Mouse (Mus musculus): ENCODE results near the gene Tmprss6. TPM values are rescaled to one million over a fixed set of nuclear protein-coding genes. Genes with fewer than 3 reads are reported as not detected.

Tmprss6 gene
- polyA plus RNA-seq, 1 experiment from 2014 or later, result 0.78 TPM

DNA sequence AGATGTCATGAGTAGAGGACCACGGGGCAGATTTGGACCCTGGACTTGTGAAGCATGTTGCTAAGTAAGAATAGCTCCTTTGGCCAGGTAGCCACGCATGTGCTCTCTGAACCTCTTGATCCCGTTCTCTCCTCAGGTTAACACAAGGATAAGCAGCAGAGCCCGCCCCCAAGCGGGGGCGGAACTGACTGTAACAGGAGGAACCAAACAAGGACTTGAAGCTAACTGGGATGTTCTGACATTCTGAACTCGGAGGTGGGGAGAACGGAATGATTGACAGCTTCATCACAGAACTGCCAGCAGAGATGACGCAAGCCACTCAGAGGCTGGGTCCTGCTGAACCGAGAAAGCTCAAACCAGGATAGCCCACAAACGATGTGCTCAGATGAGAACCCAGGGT is 43.9 kb downstream of the Tmprss6 start:
- WGBS, result 29% methylated on average over 11 of the region's 11 CpGs
- Histone ChIP-seq H3K9ac (replicated peaks; ENCODE audit: low read depth, low read length) (no peak overlapping the region), H3K4me1 (ENCODE audit: control insufficient read depth, insufficient read depth, low read length) (peaks cover 3% of the 10 kb centered on the region), H3K4me2 (ENCODE audit: low read depth, low read length) (no peak overlapping the region), H3K9me3 (ENCODE audit: control insufficient read depth, low read length) (no peaks in the 10 kb centered on the region), H3K36me3 (ENCODE audit: control insufficient read depth, insufficient read depth, low read length) (no peaks in the 10 kb centered on the region), H3K27me3 (ENCODE audit: control insufficient read depth, insufficient read depth, low read length) (no peaks in the 10 kb centered on the region), H3K4me3 (ENCODE audit: low read depth, low read length) (no peak overlapping the region), H3K27ac (ENCODE audit: low read depth, low read length) (no peak overlapping the region)
- ATAC-seq (ENCODE audit: low read depth), result no peak

DNA sequence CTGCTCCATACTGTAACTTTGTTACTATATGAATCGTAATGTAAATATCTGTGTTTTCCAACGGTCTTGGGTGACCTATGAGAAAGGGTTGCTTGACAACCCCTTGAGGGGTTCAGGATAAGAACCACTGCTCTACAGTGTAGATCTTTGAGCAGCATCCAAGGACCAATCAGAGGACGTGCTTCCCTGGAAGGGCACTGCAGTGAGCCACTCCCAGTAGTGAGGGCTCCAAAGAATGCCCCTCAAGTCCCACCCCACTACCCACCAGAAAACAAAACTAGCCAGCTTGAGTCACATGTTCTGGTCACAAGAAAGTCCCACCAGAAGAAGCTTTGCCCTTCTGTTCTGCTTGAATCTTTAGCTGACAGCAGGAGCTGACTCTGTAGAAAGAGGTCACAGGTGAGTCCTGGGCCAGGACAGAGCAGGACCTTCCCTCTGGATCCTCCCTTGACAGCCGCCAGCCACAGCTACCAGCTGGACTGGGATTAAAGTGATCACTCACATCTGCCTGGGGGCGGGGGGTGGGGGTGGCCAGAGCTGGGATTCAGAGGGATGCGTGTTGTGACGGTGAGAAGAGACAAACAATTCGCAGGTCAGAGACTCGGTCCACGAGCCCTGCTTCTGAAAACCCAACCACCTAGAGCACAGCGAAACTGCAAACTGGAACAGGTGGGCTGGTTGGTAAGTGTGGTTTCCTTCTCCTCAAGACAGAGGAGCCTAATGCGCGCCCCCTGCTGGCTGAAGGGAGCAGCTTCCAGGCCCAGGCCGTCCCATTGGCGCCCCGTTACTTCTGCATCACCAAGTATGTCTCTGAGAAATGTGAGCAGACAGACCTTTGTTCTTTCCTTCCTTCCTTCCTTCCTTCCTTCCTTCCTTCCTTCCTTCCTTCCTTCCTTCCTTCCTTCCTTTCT is 46.1 kb downstream of the Tmprss6 start:
- no peaks in the 10 kb centered on the region for H3K27me3 ChIP-seq (ENCODE audit: control insufficient read depth, insufficient read depth, low read length)
- no peak overlapping the region for H3K27ac ChIP-seq (ENCODE audit: low read depth, low read length)
- no peak overlapping the region for H3K9ac ChIP-seq (replicated peaks; ENCODE audit: low read depth, low read length)
- H3K36me3 ChIP-seq (ENCODE audit: control insufficient read depth, insufficient read depth, low read length), result no peaks in the 10 kb centered on the region
- no peaks in the 10 kb centered on the region for H3K4me1 ChIP-seq (ENCODE audit: control insufficient read depth, insufficient read depth, low read length)
- ATAC-seq (ENCODE audit: low read depth), result peak; percentile 68; the same call in 1 of the 2 replicates
- no peak overlapping the region for H3K4me2 ChIP-seq (ENCODE audit: low read depth, low read length)
- WGBS, result 20% methylated on average over 16 of the region's 16 CpGs
- H3K9me3 ChIP-seq (ENCODE audit: control insufficient read depth, low read length), result no peaks in the 10 kb centered on the region
- H3K4me3 ChIP-seq (ENCODE audit: low read depth, low read length), result no peak overlapping the region

- Histone ChIP-seq H3K9ac (replicated peaks; ENCODE audit: low read depth, low read length) (no peak overlapping the region), H3K4me1 (ENCODE audit: control insufficient read depth, insufficient read depth, low read length) (no peaks in the 10 kb centered on the region), H3K27ac (ENCODE audit: low read depth, low read length) (no peak overlapping the region), H3K36me3 (ENCODE audit: control insufficient read depth, insufficient read depth, low read length) (no peaks in the 10 kb centered on the region), H3K4me2 (ENCODE audit: low read depth, low read length) (no peak overlapping the region), H3K27me3 (ENCODE audit: control insufficient read depth, insufficient read depth, low read length) (no peaks in the 10 kb centered on the region), H3K9me3 (ENCODE audit: control insufficient read depth, low read length) (no peaks in the 10 kb centered on the region), H3K4me3 (ENCODE audit: low read depth, low read length) (no peak overlapping the region)
- no peak for ATAC-seq (ENCODE audit: low read depth)
- WGBS, result 82% methylated on average over 13 of the region's 13 CpGs
Measured at GRCm38 (mm10) chr15:78420395-78420794, 48.0 kb downstream of the Tmprss6 start.

DNA sequence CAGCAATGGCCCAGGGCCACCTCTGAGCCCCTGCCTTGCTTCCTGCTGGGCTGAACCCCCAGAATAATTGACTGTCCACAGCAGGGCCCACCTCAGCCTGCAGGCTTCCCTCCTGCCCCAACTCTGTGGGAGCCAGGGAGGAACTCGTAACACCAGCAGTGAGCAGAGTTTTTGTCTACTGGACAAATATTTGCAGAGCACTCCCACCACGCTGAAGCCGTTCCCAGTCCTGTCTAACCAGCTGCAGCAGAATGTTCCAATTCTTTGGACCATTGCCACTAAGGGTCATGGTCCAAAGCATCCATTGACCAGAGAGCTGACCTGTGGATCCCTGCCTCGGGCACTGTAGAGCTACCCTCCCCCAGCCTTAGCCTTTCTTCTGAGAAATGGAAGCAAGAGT is 51.5 kb downstream of the Tmprss6 start:
- Histone ChIP-seq H3K4me2 (ENCODE audit: low read depth, low read length) (no peak overlapping the region), H3K36me3 (ENCODE audit: control insufficient read depth, insufficient read depth, low read length) (no peaks in the 10 kb centered on the region), H3K27ac (ENCODE audit: low read depth, low read length) (no peak overlapping the region), H3K4me3 (ENCODE audit: low read depth, low read length) (no peak overlapping the region), H3K9ac (replicated peaks; ENCODE audit: low read depth, low read length) (no peak overlapping the region), H3K9me3 (ENCODE audit: control insufficient read depth, low read length) (no peaks in the 10 kb centered on the region), H3K4me1 (ENCODE audit: control insufficient read depth, insufficient read depth, low read length) (no peaks in the 10 kb centered on the region), H3K27me3 (ENCODE audit: control insufficient read depth, insufficient read depth, low read length) (no peaks in the 10 kb centered on the region)
- ATAC-seq (ENCODE audit: low read depth), result no peak
- 36% methylated on average over 4 of the region's 4 CpGs for WGBS

- Histone ChIP-seq H3K4me1 (ENCODE audit: control insufficient read depth, insufficient read depth, low read length) (peaks cover 7% of the 10 kb centered on the region; the same call in 1 of the 2 replicates), H3K4me3 (ENCODE audit: low read depth, low read length) (no peak overlapping the region), H3K9ac (replicated peaks; ENCODE audit: low read depth, low read length) (no peak overlapping the region), H3K9me3 (ENCODE audit: control insufficient read depth, low read length) (no peaks in the 10 kb centered on the region), H3K27ac (ENCODE audit: low read depth, low read length) (no peak overlapping the region), H3K4me2 (ENCODE audit: low read depth, low read length) (no peak overlapping the region), H3K27me3 (ENCODE audit: control insufficient read depth, insufficient read depth, low read length) (peaks cover 12% of the 10 kb centered on the region), H3K36me3 (ENCODE audit: control insufficient read depth, insufficient read depth, low read length) (no peaks in the 10 kb centered on the region)
- 90% methylated on average over 8 of the region's 8 CpGs for WGBS
- ATAC-seq (ENCODE audit: low read depth), result no peak
Measured at GRCm38 (mm10) chr15:78414157-78414556, 54.3 kb downstream of the Tmprss6 start.

DNA sequence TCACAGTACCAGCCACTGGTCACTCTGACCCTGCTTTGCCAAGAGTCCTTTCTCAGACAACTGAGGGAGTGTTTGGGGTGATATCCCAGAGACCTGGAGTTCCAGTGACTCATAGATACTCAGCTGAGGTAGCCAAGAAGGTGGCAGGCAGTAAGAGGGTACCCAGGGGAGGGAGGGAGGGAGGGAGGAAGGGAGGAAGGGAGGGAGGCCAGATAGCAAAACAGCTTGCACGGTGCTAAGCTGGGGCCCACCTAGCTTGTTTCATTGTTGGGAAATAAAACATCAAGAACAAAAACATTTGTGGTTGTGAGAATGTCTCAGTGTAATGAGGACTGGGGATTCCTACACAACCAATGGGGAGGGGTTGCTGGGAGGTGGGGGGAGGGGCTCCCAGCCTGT is 54.7 kb downstream of the Tmprss6 start:
- Histone ChIP-seq H3K9ac (replicated peaks; ENCODE audit: low read depth, low read length) (no peak overlapping the region), H3K9me3 (ENCODE audit: control insufficient read depth, low read length) (no peaks in the 10 kb centered on the region), H3K4me3 (ENCODE audit: low read depth, low read length) (no peak overlapping the region), H3K36me3 (ENCODE audit: control insufficient read depth, insufficient read depth, low read length) (no peaks in the 10 kb centered on the region), H3K27ac (ENCODE audit: low read depth, low read length) (no peak overlapping the region), H3K4me1 (ENCODE audit: control insufficient read depth, insufficient read depth, low read length) (peaks cover 7% of the 10 kb centered on the region; the same call in 1 of the 2 replicates), H3K4me2 (ENCODE audit: low read depth, low read length) (no peak overlapping the region), H3K27me3 (ENCODE audit: control insufficient read depth, insufficient read depth, low read length) (peaks cover 16% of the 10 kb centered on the region)
- WGBS, result 56% methylated on average over 1 of the region's 1 CpGs
- ATAC-seq (ENCODE audit: low read depth), result no peak

DNA sequence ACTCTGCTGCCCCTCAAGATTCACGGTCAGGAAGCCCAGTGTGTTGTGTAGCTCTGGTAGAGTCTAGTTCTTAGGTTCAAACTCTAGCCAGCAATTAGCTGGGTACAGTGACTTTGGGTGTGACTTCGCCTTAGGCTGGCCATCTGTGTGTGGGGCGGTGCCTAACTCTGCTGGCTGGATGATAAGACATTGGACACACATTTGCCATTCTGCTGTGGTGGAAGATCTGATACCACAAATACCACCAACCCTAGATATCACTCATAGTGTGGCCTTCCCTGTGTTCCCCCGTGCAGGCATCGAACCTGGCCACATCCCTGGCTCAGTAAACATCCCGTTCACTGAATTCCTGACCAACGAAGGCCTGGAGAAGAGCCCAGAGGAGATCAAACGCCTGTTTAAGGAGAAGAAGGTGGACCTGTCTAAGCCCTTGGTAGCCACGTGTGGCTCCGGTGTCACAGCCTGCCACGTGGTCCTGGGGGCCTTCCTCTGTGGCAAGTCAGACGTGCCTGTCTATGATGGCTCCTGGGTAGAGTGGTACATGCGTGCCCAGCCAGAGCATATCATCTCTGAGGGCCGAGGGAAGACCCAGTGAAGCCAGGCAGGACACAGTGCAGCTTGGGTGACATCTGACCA is 55.2 kb downstream of the Tmprss6 start:
- H3K9me3 ChIP-seq (ENCODE audit: control insufficient read depth, low read length), result no peaks in the 10 kb centered on the region
- no peaks in the 10 kb centered on the region for H3K36me3 ChIP-seq (ENCODE audit: control insufficient read depth, insufficient read depth, low read length)
- no peak overlapping the region for H3K9ac ChIP-seq (replicated peaks; ENCODE audit: low read depth, low read length)
- no peak overlapping the region for H3K27ac ChIP-seq (ENCODE audit: low read depth, low read length)
- H3K4me3 ChIP-seq (ENCODE audit: low read depth, low read length), result no peak overlapping the region
- no peak overlapping the region for H3K4me2 ChIP-seq (ENCODE audit: low read depth, low read length)
- ATAC-seq (ENCODE audit: low read depth), result no peak
- H3K27me3 ChIP-seq (ENCODE audit: control insufficient read depth, insufficient read depth, low read length), result peaks cover 18% of the 10 kb centered on the region
- WGBS, result 93% methylated on average over 14 of the region's 14 CpGs
- H3K4me1 ChIP-seq (ENCODE audit: control insufficient read depth, insufficient read depth, low read length), result peaks cover 7% of the 10 kb centered on the region; the same call in 1 of the 2 replicates

DNA sequence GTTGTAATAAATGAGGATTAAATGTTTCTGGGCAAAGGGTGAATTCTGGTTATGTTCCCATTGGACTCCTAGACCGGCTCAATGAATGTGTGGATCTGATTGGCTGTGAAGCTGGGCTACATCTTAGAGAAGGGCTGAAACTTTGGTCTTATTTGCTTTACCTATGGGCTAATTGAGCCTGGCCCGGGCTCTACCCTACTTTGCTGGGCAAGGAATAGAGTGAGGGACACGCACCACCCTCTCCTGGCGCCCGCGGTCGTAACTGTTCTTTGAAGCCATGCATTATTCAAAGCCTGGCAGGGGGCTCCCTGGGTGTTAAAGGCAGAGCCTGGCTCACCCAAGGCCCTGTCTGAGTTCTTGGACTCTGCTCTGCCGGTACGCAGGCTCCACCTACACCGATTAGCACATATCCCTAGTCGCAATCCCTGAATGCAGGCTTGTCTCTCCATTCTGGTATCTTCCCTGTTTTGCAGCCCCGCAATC is 58.8 kb downstream of the Tmprss6 start:
- Histone ChIP-seq H3K9me3 (ENCODE audit: control insufficient read depth, low read length) (no peaks in the 10 kb centered on the region), H3K9ac (replicated peaks; ENCODE audit: low read depth, low read length) (peak overlapping the region; percentile 25; the same call in 1 of the 2 replicates), H3K4me3 (ENCODE audit: low read depth, low read length) (peak overlapping the region; percentile 7; the same call in 1 of the 2 replicates), H3K4me1 (ENCODE audit: control insufficient read depth, insufficient read depth, low read length) (peaks cover 15% of the 10 kb centered on the region), H3K4me2 (ENCODE audit: low read depth, low read length) (peak overlapping the region; percentile 43), H3K27ac (ENCODE audit: low read depth, low read length) (no peak overlapping the region), H3K36me3 (ENCODE audit: control insufficient read depth, insufficient read depth, low read length) (no peaks in the 10 kb centered on the region), H3K27me3 (ENCODE audit: control insufficient read depth, insufficient read depth, low read length) (peaks cover 18% of the 10 kb centered on the region)
- ATAC-seq (ENCODE audit: low read depth), result no peak
- 8% methylated on average over 12 of the region's 12 CpGs for WGBS
